Mouse (Mus musculus) olfactory bulb, adult 2 months (tissue): ENCODE data around the gene Lrrc3.

Experiments used
- CTCF ChIP-seq: fragments of 200-500 bp; IDR thresholded peaks from 2 replicates; pipeline ENCODE4 v1.5.1; 2012; ENCODE audit warnings: low read depth, mild to moderate bottlenecking, low read length, moderate library complexity; ENCODE audit not compliant: insufficient read depth
- POLR2A ChIP-seq: fragments of 200-500 bp; IDR thresholded peaks from 2 replicates; pipeline ENCODE4 v1.6.1; 2012; ENCODE audit warnings: mild to moderate bottlenecking, low read depth, low read length, moderate library complexity; ENCODE audit not compliant: insufficient read depth

DNA sequence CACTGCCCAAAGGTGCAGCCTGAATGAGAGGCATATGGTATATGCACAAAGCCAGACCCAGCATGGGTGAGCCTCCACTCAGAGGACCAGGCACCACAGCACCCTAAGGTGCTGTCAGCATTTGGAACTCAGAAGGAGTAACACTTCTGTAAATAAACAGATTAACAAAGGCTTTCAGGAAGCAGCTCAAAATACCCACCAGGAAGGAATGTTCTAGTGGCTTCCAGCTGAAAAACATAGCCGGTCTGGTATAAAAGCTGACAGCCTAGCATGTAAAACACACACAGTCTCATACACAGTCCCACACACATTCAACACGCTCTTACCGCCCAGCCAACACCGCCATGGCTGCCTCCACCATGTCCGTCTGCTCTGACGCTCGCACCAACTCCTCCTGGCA lies 40.7 kb downstream of the Lrrc3 start, which contains the start of gene Gm3285:
- TF ChIP-seq CTCF (no peak), POLR2A (no peak)
